Mouse (Mus musculus) left cerebral cortex, postnatal 25 days (tissue): ENCODE measurements around the gene Rasl2-9. TPM values are rescaled to one million over a fixed set of nuclear protein-coding genes. Genes with fewer than 3 reads are reported as not detected.
"Not testable (repeated sequence)": the region's sequence is repeated elsewhere in the genome, so short reads cannot be mapped to it uniquely, and the experiment has no call there.

ENCODE experiments used
- DNase-seq, 2 experiments: peaks; one replicate each; pipeline ENCODE4 v3.0.0; 2022; ENCODE audit warnings: low spot score in 2 of 2, mixed read lengths in 1 of 2
- intact Hi-C: fragments of 180-260 bp; cut with DNase I; formaldehyde crosslinking; loops from one replicate; pipeline ENCODE4 v1.15.1; 2025
- total RNA-seq, 2 experiments: library from RNA; stranded (reverse); gene quantifications; 2 replicates each; pipeline ENCODE4 v1.2.3; 2021

Rasl2-9 gene
- total RNA-seq = not detected

DNA sequence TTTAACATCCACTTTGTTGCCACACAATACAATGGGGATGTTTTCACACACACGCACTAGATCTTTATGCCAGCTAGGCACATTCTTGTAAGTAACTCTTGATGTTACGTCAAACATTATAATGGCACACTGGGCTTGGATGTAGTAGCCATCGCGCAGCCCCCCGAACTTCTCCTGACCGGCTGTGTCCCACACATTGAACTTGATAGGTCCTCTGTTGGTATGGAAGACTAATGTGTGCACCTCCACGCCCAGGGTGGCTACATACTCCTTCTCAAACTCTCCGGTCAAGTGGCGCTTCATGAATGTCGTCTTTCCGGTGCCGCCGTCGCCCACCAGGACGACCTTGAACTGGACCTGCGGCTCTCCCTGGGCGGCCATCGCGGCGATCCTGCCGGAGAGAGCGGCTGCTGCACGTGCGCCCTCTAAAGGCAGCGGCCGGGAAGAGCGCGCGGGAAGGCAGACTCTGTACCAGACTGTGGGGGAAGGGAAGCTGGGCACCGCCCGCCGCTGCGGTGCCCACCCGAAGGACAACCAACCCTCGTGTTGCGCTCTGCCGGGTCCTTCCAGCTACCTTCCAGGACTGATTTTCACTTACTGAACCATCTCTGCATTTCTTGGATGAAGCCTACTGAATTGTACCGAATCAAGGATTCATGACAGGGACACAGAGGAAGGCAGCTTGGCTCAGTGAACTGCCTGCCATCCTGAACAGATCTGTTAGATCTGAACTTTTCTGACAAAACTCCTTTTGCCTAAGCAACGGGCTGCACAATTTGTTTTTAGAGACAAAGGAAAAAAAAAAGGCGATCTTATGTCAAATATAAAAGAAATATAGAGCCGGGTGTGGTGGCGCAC lies at the start of gene Rasl2-9:
TSS of gene Rasl2-9 (minus strand) at position 402 of the 858 bp plus-strand sequence.
- peak; percentile 77 to 82 for DNase-seq
- intact Hi-C loops = loop anchor here (2.0 kb wide), 1 partner anchor 45 kb away; the partner anchor contains the start of gene Epn1

DNA sequence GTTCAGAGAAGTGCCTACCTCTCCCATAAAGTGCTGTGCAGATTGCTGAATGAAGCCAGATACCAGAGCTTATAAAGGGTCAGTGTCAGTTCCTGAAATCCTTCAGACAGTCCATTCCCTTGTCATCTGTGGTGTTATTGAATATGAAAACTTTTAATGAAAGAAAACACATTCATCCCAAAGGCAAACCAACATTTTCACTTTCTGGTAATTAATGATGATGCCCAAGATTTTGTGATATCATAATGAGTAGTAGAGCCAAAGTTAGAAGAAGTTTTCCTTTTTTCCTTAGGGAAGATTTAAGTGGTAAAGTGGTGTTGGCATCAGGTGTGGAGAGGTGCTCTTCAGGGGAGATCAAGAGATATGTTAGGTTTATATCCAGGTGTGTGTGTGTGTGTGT lies 23.8 kb upstream of the Rasl2-9 start, which contains the start of gene Vmn1r55:
TSS of gene Vmn1r55 (minus strand) at position 101 of the 400 bp plus-strand sequence.
- DNase-seq, intact Hi-C loops: not testable (repeated sequence)

DNA sequence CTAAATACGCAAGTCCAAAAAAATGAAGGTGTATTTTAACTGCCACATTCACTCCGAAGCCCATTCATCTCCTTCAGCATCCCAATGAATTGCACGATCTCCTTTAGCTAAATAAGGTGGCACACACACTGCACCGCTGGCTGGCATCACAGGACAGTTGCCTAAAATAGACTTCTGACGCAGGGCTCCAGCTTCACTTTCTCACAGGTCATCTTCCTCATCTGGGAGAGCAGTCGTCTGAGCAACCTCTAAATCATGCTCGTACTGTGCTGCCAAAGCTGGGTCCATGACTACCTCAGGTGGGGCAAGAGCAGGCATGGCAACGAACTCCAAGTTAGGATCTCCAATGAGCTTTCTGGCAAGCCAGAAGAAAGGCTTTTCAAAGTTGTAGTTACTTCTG lies 672 bp downstream of the Rasl2-9 start:
- no peak for DNase-seq
- intact Hi-C loops = loop anchor here (2.0 kb wide), 1 partner anchor 44 kb away; the partner anchor contains the start of gene Epn1

DNA sequence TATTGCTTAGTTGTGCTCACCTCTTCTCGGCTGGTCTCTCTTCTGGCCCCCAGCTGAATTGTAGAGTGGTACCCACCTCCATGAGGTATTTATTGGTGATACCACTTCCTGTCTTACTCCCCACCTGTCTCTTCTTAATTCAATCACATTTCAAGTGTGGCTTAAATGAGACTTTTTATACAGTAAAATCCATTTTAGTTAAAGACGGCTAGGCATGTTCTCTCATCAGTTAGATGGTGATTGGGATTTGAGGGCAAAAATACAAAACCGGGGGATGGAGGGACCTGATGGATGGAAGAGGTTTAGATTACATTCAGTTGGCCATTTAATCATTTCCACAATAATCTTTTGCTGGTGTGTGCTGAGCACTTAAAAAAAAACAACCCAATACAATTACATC lies 8.9 kb downstream of the Rasl2-9 start, which contains the start of gene Rfpl4:
TSS of gene Rfpl4 (minus strand) at position 101 of the 400 bp plus-strand sequence.
- intact Hi-C loops = no loop called here
- DNase-seq = no peak

DNA sequence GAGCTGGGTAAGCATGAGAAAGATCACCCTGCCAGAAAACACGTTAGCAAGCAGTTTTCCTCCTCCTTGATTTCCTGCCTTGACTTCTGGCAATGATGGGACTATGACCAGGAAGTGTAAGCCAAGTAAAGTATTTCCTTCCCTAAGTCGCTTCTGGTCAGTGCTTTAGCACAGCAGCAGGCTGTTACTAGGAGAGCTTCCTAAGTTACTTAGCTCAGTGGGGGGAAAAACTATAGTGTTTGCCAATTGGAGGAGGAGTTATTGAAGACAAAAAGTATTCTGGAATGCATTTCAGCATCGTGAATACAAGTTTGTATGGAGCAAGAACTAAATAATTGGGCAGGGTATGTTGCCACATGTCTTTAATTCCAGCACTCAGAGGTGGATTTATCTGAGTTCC lies 13.0 kb downstream of the Rasl2-9 start:
- intact Hi-C loops = no loop called here
- no peak for DNase-seq

DNA sequence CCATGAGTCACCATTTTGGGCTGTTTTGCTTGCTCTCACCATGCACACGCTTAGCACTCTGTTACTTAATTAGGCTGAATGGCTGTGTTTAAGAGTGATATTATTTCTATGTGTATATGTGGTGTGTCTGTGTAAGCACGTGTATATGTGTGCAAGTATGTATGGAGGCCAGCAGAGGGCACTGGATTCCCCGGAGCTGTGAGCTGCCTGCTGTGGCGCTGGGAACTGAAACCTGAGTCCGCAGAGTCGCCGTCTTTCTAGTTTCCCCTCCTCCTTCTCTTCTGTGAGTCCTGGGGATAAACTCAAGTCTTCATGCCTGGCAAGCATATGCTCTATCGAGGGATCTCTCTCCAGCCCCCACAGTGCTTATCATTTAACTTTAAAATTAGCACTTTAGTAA lies 16.4 kb downstream of the Rasl2-9 start:
- intact Hi-C loops = no loop called here
- DNase-seq = no peak

DNA sequence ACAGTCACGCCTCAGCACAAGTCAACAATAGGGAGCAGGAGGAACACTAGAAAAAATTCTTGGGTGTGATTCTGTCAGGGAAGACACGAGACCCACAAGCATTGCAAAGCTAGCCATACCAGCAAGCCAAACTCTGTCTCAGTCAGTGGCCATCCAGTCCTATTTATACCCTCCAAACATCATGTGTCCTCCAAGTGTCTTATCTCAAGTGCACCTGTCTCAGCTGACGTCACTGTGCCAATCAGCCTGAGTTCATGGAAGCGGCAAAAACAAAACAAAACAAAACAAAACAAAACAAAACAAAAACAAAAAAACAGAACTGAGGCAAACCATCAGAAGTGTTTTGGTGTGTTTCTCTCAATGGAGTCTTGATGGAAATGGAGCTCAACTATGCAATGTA lies 17.5 kb downstream of the Rasl2-9 start:
- DNase-seq = no peak
- intact Hi-C loops = no loop called here

DNA sequence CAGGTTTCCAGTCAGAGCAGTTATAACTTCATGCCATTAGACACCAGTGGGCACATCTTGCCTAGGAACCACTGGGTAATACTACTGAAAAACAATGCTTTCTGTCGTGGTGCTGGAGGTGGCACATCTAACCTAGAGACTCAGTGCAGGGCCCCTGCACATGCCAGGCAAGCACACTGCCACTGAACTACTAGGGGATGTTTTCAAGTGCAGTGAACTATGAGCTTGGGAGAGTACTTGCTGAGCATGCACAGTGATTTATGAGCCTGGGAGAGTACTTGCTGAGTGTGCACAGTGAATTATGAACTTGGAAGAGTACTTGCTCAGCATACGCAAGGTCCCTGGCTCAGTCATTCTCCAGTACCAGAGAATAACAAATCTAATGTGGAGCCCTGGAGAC lies 23.2 kb downstream of the Rasl2-9 start:
- intact Hi-C loops = no loop called here
- no peak for DNase-seq

DNA sequence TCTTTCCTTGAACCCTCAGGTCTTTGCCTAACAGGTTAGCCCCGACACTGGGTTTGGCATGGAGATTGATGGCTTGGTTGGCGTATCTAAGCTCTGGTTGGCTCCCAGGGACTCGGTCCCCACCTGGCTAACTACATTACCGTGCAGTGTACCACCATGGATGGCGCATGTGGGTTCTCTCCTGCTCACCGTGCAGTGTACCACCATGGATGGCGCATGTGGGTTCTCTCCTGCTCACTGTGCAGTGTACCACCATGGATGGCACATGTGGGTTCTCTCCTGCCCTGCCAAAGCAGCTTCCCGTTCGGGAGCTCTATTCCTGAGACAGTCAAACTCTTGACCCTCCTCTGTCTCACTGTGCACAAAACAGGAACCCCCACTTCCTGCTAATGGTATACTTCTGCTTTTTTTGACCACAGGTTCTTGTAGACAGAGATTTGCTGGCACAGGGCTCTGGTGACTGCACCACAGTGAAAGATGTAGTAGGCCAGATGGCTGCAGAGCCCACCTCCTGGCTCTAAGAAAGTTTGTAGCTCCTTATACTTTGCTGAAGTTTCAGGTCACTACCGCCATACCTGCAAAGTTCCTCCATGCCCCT lies 24.6 kb downstream of the Rasl2-9 start:
- intact Hi-C loops = no loop called here
- peak in 1 of 2 experiments; percentile 46 for DNase-seq

DNA sequence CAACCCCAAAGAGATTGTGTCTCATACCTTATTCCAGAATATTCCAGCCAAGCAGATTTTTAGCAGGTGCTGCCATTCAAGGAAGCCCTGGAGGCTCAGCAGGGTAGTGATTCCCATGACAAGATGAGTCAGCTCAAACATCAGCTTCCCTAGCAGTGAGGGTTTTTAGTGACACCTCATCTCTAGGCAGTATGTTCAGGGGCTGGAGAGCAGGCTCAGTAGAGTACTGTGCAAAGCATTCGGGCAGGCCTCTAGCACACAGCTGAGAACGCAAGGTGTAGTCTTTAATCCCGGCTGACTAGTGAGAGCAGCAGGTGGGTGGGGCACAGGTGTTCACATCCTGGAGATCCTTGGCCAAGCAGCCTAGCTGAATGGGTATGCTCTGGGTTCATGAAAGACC lies 26.0 kb downstream of the Rasl2-9 start:
- intact Hi-C loops = no loop called here
- peak in 1 of 2 experiments; percentile 42 for DNase-seq

DNA sequence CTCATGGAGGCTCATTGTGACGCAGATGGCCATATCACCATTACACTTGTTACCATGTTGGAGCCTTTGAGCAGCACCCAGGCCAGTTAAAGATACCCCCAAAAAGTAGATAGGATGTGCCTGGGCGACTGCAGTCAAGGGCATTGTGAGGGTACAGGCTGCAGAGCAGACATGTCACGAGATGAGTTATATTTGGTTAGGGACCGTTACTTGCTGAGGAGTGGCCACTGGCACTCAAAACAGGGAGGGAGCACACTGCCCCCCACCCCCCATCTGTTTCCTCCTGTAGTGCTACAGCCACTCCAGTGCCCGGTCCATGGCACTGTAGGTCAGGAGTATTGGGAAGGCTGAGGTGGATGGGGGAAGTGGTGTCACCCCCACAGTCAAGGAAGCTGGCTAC lies 27.0 kb downstream of the Rasl2-9 start:
- DNase-seq = no peak
- intact Hi-C loops = no loop called here

DNA sequence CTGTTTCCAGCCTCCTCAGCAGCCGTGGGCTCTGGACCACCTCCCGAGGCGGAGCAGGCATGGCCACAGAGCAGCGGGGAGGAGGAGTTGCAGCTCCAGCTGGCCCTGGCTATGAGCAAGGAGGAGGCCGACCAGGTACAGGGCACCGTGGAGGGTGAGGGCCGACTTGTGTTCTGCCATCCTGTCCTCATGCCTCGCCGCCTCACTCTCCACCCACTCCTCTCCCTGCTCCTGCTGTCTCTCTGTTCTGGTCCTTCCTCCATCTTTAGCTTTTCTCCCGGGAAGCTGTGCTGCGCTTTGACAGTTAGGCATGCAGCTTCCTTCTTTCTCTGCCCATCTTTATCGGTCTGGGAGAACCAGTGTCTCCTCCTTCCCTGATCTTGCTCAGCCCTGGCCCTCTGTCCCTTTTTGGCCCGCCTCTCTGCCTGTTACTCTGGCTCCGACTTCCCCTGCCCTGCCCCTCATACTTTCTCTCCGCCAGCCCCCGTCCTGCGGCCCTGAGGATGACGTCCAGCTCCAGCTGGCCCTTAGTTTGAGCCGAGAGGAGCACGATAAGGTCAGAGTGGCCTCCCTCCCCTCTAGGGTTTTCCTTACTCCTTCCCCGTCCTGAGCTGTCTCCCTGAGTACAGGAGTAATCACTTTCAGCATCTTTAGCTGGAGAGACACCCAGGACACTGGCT lies 32.8 kb downstream of the Rasl2-9 start:
- intact Hi-C loops = no loop called here
- peak in 1 of 2 experiments; percentile 71 for DNase-seq

DNA sequence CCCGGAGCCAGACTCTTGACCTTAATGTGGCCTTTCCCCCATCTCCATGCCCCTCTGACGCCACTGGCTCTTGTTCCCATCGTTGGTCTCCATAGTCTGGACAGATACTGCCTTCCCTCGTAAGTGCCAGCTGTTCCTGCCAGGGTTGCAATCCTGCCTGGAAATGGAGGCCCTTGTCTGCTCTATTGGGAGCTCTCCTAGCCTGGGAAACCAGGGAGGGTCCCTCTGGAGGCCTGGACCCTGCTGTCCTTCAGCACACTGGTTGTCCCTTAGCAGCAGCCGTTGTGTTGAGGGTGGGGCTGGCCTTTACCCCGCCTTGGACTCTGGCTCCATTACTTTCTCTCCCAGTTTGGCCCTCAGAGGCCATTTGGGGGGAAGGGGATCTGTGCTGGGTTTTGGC lies 33.4 kb downstream of the Rasl2-9 start:
- intact Hi-C loops = no loop called here

DNA sequence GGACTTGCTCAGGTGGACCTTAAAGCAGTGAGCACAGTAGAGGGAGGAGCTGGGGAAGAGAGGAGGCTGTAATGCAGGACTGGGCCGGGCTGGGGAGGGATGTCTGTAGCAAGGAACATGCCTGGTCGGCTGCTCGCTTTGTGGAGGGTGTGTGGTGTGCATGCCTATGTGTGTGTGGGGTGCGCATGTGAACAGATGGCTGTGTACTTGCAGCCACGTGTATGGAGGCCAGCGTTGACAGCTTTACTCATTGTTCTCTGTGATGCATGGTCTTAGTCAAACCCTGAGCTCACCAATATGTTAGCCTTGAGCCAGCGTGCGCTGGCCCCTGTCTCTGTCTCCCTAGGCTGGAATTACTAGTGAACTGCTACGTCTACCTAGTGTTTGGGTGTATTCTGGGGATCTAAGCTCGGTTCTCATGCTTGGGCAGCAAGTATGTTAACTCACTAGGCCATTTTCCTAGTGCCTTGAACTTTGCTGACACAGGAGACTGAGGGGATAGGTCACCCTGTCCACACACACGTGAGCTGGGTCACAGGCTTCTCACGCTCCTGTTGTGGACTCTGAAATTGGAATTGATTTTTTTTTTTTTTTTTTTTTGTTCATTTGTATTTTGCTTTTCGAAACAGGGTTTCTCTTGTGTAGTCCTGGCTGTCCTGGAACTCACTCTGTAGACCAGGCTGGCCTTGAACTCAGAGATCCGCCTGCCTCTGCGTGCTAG lies 34.6 kb downstream of the Rasl2-9 start:
- intact Hi-C loops = no loop called here
- peak; percentile 41 to 78 for DNase-seq

More for the DNA sequence above, 33.4 kb downstream of the Rasl2-9 start:
- no peak for DNase-seq

DNA sequence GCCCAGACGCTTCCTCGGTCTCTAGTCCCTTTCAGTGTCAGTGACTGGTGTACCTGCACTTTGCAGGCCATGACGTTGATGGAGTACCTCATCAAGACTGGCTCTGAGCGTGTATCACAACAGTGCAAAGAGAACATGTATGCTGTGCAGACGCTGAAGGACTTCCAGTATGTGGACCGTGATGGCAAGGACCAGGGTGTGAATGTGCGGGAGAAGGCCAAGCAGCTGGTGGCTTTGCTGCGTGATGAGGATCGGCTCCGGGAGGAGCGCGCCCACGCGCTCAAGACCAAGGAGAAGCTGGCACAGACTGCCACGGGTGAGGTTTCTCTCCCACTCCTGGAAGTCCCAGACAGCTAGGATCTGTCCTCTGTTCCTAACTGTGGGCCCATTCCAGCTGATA lies 35.9 kb downstream of the Rasl2-9 start:
- peak; percentile 51 to 82 for DNase-seq
- intact Hi-C loops = loop anchor here (10.0 kb wide), 1 partner anchor 1085 kb away; the partner anchor contains the start of gene Zfp444

DNA sequence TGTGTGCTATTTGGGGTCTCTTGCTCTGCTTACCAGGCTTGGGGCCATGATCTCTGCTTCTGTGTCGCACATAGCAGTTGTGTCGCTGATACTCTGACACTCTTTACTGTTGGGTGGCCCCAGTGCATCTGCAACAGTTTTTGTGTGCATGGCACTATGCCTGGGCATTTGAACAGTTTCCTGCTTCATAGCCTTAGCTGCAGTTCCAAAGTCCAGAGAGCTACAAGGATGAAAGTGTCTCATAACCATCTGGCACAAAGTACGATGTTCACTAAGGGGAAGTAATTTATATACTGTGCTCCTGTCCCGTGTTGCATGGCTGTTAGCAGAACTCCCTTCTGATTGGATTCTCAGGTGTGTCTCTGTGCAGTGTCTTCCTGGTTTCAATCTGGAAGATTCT lies 37.9 kb downstream of the Rasl2-9 start:
- no peak for DNase-seq
- intact Hi-C loops = loop anchor here (10.0 kb wide), 1 partner anchor 1087 kb away; the partner anchor contains the start of gene Zfp444

DNA sequence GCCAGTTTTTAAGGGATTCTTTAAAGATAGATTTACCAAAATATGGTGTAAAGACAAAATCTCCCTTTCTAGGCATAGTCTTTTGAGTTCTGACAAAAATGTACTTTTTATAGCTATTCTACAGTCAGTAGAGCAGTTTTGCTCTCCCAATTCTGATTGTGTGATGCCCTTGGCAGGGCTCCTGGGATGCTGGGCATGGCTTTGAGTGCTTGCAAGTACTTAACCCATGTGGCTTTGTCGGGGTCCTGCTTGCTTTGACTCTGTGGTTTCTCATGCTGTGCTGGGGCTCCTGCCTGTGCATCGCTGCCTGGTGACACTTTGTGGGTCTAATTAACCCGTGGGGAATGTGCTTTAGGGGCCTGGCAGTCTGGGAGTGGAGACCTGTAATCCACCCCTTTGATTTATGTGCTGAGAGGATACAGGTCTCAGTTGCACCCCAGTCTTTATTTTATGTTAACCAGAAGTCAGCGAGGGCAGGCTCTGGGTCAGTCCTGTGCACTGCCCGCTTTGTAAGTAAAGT lies 38.8 kb downstream of the Rasl2-9 start:
- intact Hi-C loops = loop anchor here (10.0 kb wide), 1 partner anchor 1088 kb away; the partner anchor contains the start of gene Zfp444

DNA sequence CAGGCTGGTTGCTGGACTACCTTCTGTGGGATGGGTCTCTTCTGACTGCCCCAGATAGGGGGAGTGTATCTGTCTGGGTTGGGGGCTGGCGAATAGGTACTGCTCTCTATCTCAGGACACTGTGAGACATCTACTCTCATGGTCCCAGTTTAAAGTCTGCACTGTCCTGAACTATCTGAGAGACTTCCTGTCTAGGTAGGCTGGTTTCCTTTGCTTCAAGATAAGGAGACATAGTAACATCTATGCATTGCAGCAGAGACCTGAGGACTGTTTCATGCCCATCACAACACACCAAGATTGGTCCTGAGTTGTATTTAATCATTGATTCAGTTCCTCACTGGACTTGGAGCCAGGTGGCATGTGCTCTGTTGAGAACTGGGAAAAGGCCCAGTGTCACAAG lies 40.2 kb downstream of the Rasl2-9 start:
- intact Hi-C loops = loop anchor here (10.0 kb wide), 1 partner anchor 1089 kb away; the partner anchor contains the start of gene Zfp444
- DNase-seq = no peak

More for the DNA sequence above, 38.8 kb downstream of the Rasl2-9 start:
- DNase-seq = no peak
